Mouse (Mus musculus): ENCODE results near the gene Agr3.

Gene Agr3

GRCm38 (mm10) chr12:35925402-35925801 is at the start of gene Agr3:
Agr3 (plus strand) TSS chr12:35925620.
- no peak for DNase-seq (ENCODE audit: low read depth)

GRCm38 (mm10) chr12:35884892-35885558 is 40.4 kb upstream of the Agr3 start:
- DNase-seq (ENCODE audit: low read depth), result peak; percentile 35

GRCm38 (mm10) chr12:35889383-35889782 is 36.0 kb upstream of the Agr3 start:
- no peak for DNase-seq (ENCODE audit: low read depth)

- no peak for DNase-seq (ENCODE audit: low read depth)
Measured at GRCm38 (mm10) chr12:35890756-35891155, 34.7 kb upstream of the Agr3 start.

GRCm38 (mm10) chr12:35894304-35894900 is 31.0 kb upstream of the Agr3 start:
- DNase-seq (ENCODE audit: low read depth), result no peak

- peak; percentile 55 for DNase-seq (ENCODE audit: low read depth)
Measured at GRCm38 (mm10) chr12:35895875-35896763, 29.3 kb upstream of the Agr3 start.

GRCm38 (mm10) chr12:35896764-35897282 is 28.6 kb upstream of the Agr3 start:
- no peak for DNase-seq (ENCODE audit: low read depth)

- no peak for DNase-seq (ENCODE audit: low read depth)
Measured at GRCm38 (mm10) chr12:35910632-35911031, 14.8 kb upstream of the Agr3 start.

- no peak for DNase-seq (ENCODE audit: low read depth)
Measured at GRCm38 (mm10) chr12:35915813-35916212, 9.6 kb upstream of the Agr3 start.

- DNase-seq (ENCODE audit: low read depth), result no peak
Measured at GRCm38 (mm10) chr12:35916467-35916866, 9.0 kb upstream of the Agr3 start.

GRCm38 (mm10) chr12:35918031-35918430 is 7.4 kb upstream of the Agr3 start:
- DNase-seq (ENCODE audit: low read depth), result no peak

- no peak for DNase-seq (ENCODE audit: low read depth)
Measured at GRCm38 (mm10) chr12:35927804-35928203, 2.4 kb downstream of the Agr3 start.

GRCm38 (mm10) chr12:35932816-35933215 is 7.4 kb downstream of the Agr3 start:
- DNase-seq (ENCODE audit: low read depth), result no peak

GRCm38 (mm10) chr12:35951757-35952156 is 26.3 kb downstream of the Agr3 start:
- DNase-seq (ENCODE audit: low read depth), result no peak

- DNase-seq (ENCODE audit: low read depth), result no peak
Measured at GRCm38 (mm10) chr12:35957235-35957634, 31.8 kb downstream of the Agr3 start.

GRCm38 (mm10) chr12:35966098-35966767 is 40.8 kb downstream of the Agr3 start:
- no peak for DNase-seq (ENCODE audit: low read depth)

GRCm38 (mm10) chr12:35966768-35967141 is 41.3 kb downstream of the Agr3 start:
- DNase-seq (ENCODE audit: low read depth), result no peak

- no peak for DNase-seq (ENCODE audit: low read depth)
Measured at GRCm38 (mm10) chr12:35975898-35976297, 50.5 kb downstream of the Agr3 start.

GRCm38 (mm10) chr12:35977633-35978246 is 52.3 kb downstream of the Agr3 start:
- DNase-seq (ENCODE audit: low read depth), result no peak

- DNase-seq (ENCODE audit: low read depth), result no peak
Measured at GRCm38 (mm10) chr12:35979625-35980024, 54.2 kb downstream of the Agr3 start.

GRCm38 (mm10) chr12:35981732-35982360 is 56.4 kb downstream of the Agr3 start:
- no peak for DNase-seq (ENCODE audit: low read depth)

Measured in c-Kit-positive CD71-negative TER-119-negative erythroid progenitor cells, embryonic 14.5 days (primary cell).